Mouse (Mus musculus): Measurements from ENCODE around the gene Fam120a.

The Fam120a gene

GRCm38 (mm10) chr13:48913141-48913540 is 54.7 kb downstream of the Fam120a start:
- DNase-seq (ENCODE audit: low spot score in 2 of 2): no peak

GRCm38 (mm10) chr13:48911426-48911825 is 56.4 kb downstream of the Fam120a start:
- DNase-seq (ENCODE audit: low spot score in 2 of 2): no peak

GRCm38 (mm10) chr13:48905458-48905857 is 62.4 kb downstream of the Fam120a start:
- DNase-seq (ENCODE audit: low spot score in 2 of 2): no peak

GRCm38 (mm10) chr13:48895376-48895775 is 72.4 kb downstream of the Fam120a start:
- no peak for DNase-seq (ENCODE audit: low spot score in 2 of 2)

- no peak for DNase-seq (ENCODE audit: low spot score in 2 of 2)
Observed at GRCm38 (mm10) chr13:48890260-48890960, 77.4 kb downstream of the Fam120a start.

GRCm38 (mm10) chr13:48878534-48878933 is 89.3 kb downstream of the Fam120a start:
- peak; percentile 99 for DNase-seq (ENCODE audit: low spot score in 2 of 2)

GRCm38 (mm10) chr13:48877805-48878204 is 90.0 kb downstream of the Fam120a start:
- DNase-seq (ENCODE audit: low spot score in 2 of 2): no peak

GRCm38 (mm10) chr13:48872726-48873125 is 95.1 kb downstream of the Fam120a start:
- DNase-seq (ENCODE audit: low spot score in 2 of 2): no peak

- no peak for DNase-seq (ENCODE audit: low spot score in 2 of 2)
Observed at GRCm38 (mm10) chr13:48871887-48872606, 95.8 kb downstream of the Fam120a start.

- no peak for DNase-seq (ENCODE audit: low spot score in 2 of 2)
Observed at GRCm38 (mm10) chr13:48870771-48871731, 96.8 kb downstream of the Fam120a start, which contains the start of gene Phf2. Gene Phf2, minus strand, starts transcription at chr13:48871119.

GRCm38 (mm10) chr13:48869950-48870770 is 97.7 kb downstream of the Fam120a start:
- DNase-seq (ENCODE audit: low spot score in 2 of 2): no peak

- DNase-seq (ENCODE audit: low spot score in 2 of 2): no peak
Observed at GRCm38 (mm10) chr13:48869600-48869949, 98.2 kb downstream of the Fam120a start.

GRCm38 (mm10) chr13:48869088-48869487 is 98.7 kb downstream of the Fam120a start:
- DNase-seq (ENCODE audit: low spot score in 2 of 2): no peak

- no peak for DNase-seq (ENCODE audit: low spot score in 2 of 2)
Observed at GRCm38 (mm10) chr13:48864673-48865356, 103.0 kb downstream of the Fam120a start.

GRCm38 (mm10) chr13:48863556-48863955 is 104.3 kb downstream of the Fam120a start:
- DNase-seq (ENCODE audit: low spot score in 2 of 2): no peak

- DNase-seq (ENCODE audit: low spot score in 2 of 2): no peak
Observed at GRCm38 (mm10) chr13:48861913-48862312, 105.9 kb downstream of the Fam120a start.

- DNase-seq (ENCODE audit: low spot score in 2 of 2): no peak
Observed at GRCm38 (mm10) chr13:48858779-48859178, 109.0 kb downstream of the Fam120a start.

- no peak for DNase-seq (ENCODE audit: low spot score in 2 of 2)
Observed at GRCm38 (mm10) chr13:48858054-48858453, 109.8 kb downstream of the Fam120a start.

- DNase-seq (ENCODE audit: low spot score in 2 of 2): no peak
Observed at GRCm38 (mm10) chr13:48857246-48857932, 110.4 kb downstream of the Fam120a start.

GRCm38 (mm10) chr13:48853947-48854346 is 113.9 kb downstream of the Fam120a start:
- no peak for DNase-seq (ENCODE audit: low spot score in 2 of 2)

All from right cerebral cortex, postnatal 36 days (tissue).